Mouse (Mus musculus): ENCODE results near the gene Rmdn2. TPM values are rescaled to one million over a fixed set of nuclear protein-coding genes. Genes with fewer than 3 reads are reported as not detected.
A peak's percentile ranks its signal among the peaks of the same experiment; 100 is the strongest.

The Rmdn2 gene
- polyA plus RNA-seq, 1 experiment from 2014 or later, result 8.8 TPM

- 3% methylated on average over 9 of the region's 9 CpGs for WGBS
- Histone ChIP-seq H3K36me3 (no peaks in the 10 kb centered on the region), H3K4me1 (replicated peaks) (peaks cover 38% of the 10 kb centered on the region), H3K27ac (no peak overlapping the region), H3K27me3 (peaks cover 83% of the 10 kb centered on the region), H3K4me2 (peak overlapping the region; percentile 83; the same call in 1 of the 2 replicates), H3K9ac (no peak overlapping the region), H3K4me3 (peak overlapping the region; percentile 19; the same call in 1 of the 2 replicates), H3K9me3 (no peaks in the 10 kb centered on the region)
- no peak for ATAC-seq (ENCODE audit: low FRiP score)
Measured at GRCm38 (mm10) chr17:79712536-79712935, 100.9 kb downstream of the Rmdn2 start.

GRCm38 (mm10) chr17:79713276-79713642 is 101.6 kb downstream of the Rmdn2 start:
- Histone ChIP-seq H3K4me1 (replicated peaks) (peaks cover 38% of the 10 kb centered on the region), H3K9ac (peak overlapping the region; percentile 63), H3K36me3 (no peaks in the 10 kb centered on the region), H3K4me3 (peak overlapping the region; percentile 47), H3K27ac (no peak overlapping the region), H3K9me3 (no peaks in the 10 kb centered on the region), H3K4me2 (peak overlapping the region; percentile 83), H3K27me3 (peaks cover 80% of the 10 kb centered on the region)
- no peak for ATAC-seq (ENCODE audit: low FRiP score)
- 0% methylated on average over 24 of the region's 24 CpGs for WGBS

- no peaks in the 10 kb centered on the region for H3K9me3 ChIP-seq
- peaks cover 80% of the 10 kb centered on the region for H3K27me3 ChIP-seq
- H3K36me3 ChIP-seq, result no peaks in the 10 kb centered on the region
- ATAC-seq (ENCODE audit: low FRiP score), result peak; percentile 52; the same call in 1 of the 2 replicates
- peak overlapping the region; percentile 63 for H3K9ac ChIP-seq
- H3K27ac ChIP-seq, result no peak overlapping the region
- peak overlapping the region; percentile 47 for H3K4me3 ChIP-seq
- peak overlapping the region; percentile 83 for H3K4me2 ChIP-seq
- peaks cover 38% of the 10 kb centered on the region for H3K4me1 ChIP-seq (replicated peaks)
- WGBS, result under 1% methylated on average over 63 of the region's 63 CpGs
Measured at GRCm38 (mm10) chr17:79713643-79714367, 102.1 kb downstream of the Rmdn2 start.

- no peak for ATAC-seq (ENCODE audit: low FRiP score)
- H3K9ac ChIP-seq, result peak overlapping the region; percentile 70; the same call in 1 of the 2 replicates
- peaks cover 76% of the 10 kb centered on the region for H3K27me3 ChIP-seq
- under 1% methylated on average over 16 of the region's 16 CpGs for WGBS
- peak overlapping the region; percentile 47 for H3K4me3 ChIP-seq
- H3K9me3 ChIP-seq, result no peaks in the 10 kb centered on the region
- H3K36me3 ChIP-seq, result no peaks in the 10 kb centered on the region
- peaks cover 38% of the 10 kb centered on the region for H3K4me1 ChIP-seq (replicated peaks)
- no peak overlapping the region for H3K27ac ChIP-seq
- H3K4me2 ChIP-seq, result peak overlapping the region; percentile 83
Measured at GRCm38 (mm10) chr17:79714368-79714895, 102.8 kb downstream of the Rmdn2 start.

GRCm38 (mm10) chr17:79714931-79715637 is 103.4 kb downstream of the Rmdn2 start, which contains the start of gene Cyp1b1:
Gene Cyp1b1 (minus strand): TSS chr17:79715061.
- Histone ChIP-seq H3K9ac (peak within 1 kb of the TSS; percentile 70), H3K4me3 (peak within 1 kb of the TSS; percentile 47), H3K4me1 (replicated peaks) (peaks cover 38% of the 10 kb centered on the region), H3K27ac (no peak within 1 kb of the TSS), H3K4me2 (peak within 1 kb of the TSS; percentile 83), H3K27me3 (peaks cover 70% of the 10 kb centered on the region), H3K9me3 (no peaks in the 10 kb centered on the region), H3K36me3 (no peaks in the 10 kb centered on the region)
- ATAC-seq (ENCODE audit: low FRiP score), result peak; percentile 57
- under 1% methylated on average over 31 of the region's 31 CpGs for WGBS

GRCm38 (mm10) chr17:79715649-79716143 is 104.0 kb downstream of the Rmdn2 start:
- Histone ChIP-seq H3K4me1 (replicated peaks) (peaks cover 38% of the 10 kb centered on the region), H3K27me3 (peaks cover 64% of the 10 kb centered on the region), H3K4me3 (peak overlapping the region; percentile 47), H3K36me3 (no peaks in the 10 kb centered on the region), H3K4me2 (peak overlapping the region; percentile 83), H3K27ac (no peak overlapping the region), H3K9me3 (no peaks in the 10 kb centered on the region), H3K9ac (peak overlapping the region; percentile 70)
- ATAC-seq (ENCODE audit: low FRiP score), result peak; percentile 86
- WGBS, result under 1% methylated on average over 42 of the region's 42 CpGs

- Histone ChIP-seq H3K4me1 (replicated peaks) (peaks cover 5% of the 10 kb centered on the region; the same call in 1 of the 2 replicates), H3K4me2 (no peak overlapping the region), H3K36me3 (no peaks in the 10 kb centered on the region), H3K4me3 (no peak overlapping the region), H3K27ac (no peak overlapping the region), H3K27me3 (peaks cover 18% of the 10 kb centered on the region), H3K9ac (no peak overlapping the region), H3K9me3 (no peaks in the 10 kb centered on the region)
- 77% methylated on average over 7 of the region's 7 CpGs for whole genome bisulfite sequencing
- ATAC-seq (ENCODE audit: low FRiP score), result no peak
Measured at GRCm38 (mm10) chr17:79720681-79721080, 109.0 kb downstream of the Rmdn2 start.

- H3K27me3 ChIP-seq, result 0 out of 2 replicates have a peak, but pooled peaks cover 13% of the 10 kb centered on the region
- H3K9me3 ChIP-seq, result no peaks in the 10 kb centered on the region
- H3K4me1 ChIP-seq (replicated peaks), result peaks cover 11% of the 10 kb centered on the region
- H3K9ac ChIP-seq, result no peak overlapping the region
- H3K27ac ChIP-seq, result no peak overlapping the region
- no peak for ATAC-seq (ENCODE audit: low FRiP score)
- 86% methylated on average over 5 of the region's 5 CpGs for WGBS
- no peak overlapping the region for H3K4me2 ChIP-seq
- H3K36me3 ChIP-seq, result no peaks in the 10 kb centered on the region
- H3K4me3 ChIP-seq, result no peak overlapping the region
Measured at GRCm38 (mm10) chr17:79726613-79727012, 115.0 kb downstream of the Rmdn2 start.

- ATAC-seq (ENCODE audit: low FRiP score), result no peak
- Histone ChIP-seq H3K27me3 (0 out of 2 replicates have a peak, but pooled peaks cover 15% of the 10 kb centered on the region), H3K4me3 (no peak overlapping the region), H3K9me3 (no peaks in the 10 kb centered on the region), H3K4me2 (peak overlapping the region; percentile 25; the same call in 1 of the 2 replicates), H3K4me1 (replicated peaks) (peaks cover 11% of the 10 kb centered on the region), H3K9ac (no peak overlapping the region), H3K27ac (no peak overlapping the region), H3K36me3 (no peaks in the 10 kb centered on the region)
- 41% methylated on average over 14 of the region's 14 CpGs for WGBS
Measured at GRCm38 (mm10) chr17:79728053-79728584, 116.5 kb downstream of the Rmdn2 start.

- no peak overlapping the region for H3K27ac ChIP-seq
- 49% methylated on average over 16 of the region's 16 CpGs for WGBS
- no peak for ATAC-seq (ENCODE audit: low FRiP score)
- H3K4me2 ChIP-seq, result peak overlapping the region; percentile 25; the same call in 1 of the 2 replicates
- H3K4me3 ChIP-seq, result no peak overlapping the region
- peaks cover 11% of the 10 kb centered on the region for H3K4me1 ChIP-seq (replicated peaks)
- H3K9ac ChIP-seq, result no peak overlapping the region
- no peaks in the 10 kb centered on the region for H3K9me3 ChIP-seq
- H3K27me3 ChIP-seq, result 0 out of 2 replicates have a peak, but pooled peaks cover 15% of the 10 kb centered on the region
- H3K36me3 ChIP-seq, result no peaks in the 10 kb centered on the region
Measured at GRCm38 (mm10) chr17:79728585-79729503, 117.2 kb downstream of the Rmdn2 start.

- no peak overlapping the region for H3K9ac ChIP-seq
- ATAC-seq (ENCODE audit: low FRiP score), result no peak
Measured at GRCm38 (mm10) chr17:79730988-79731387, 119.3 kb downstream of the Rmdn2 start.

More at GRCm38 (mm10) chr17:79730988-79731387, 119.3 kb downstream of the Rmdn2 start:
- H3K27me3 ChIP-seq, result 0 out of 2 replicates have a peak, but pooled peaks cover 15% of the 10 kb centered on the region
- H3K9me3 ChIP-seq, result no peaks in the 10 kb centered on the region
- H3K36me3 ChIP-seq, result no peaks in the 10 kb centered on the region
- WGBS, result 82% methylated on average over 8 of the region's 8 CpGs
- H3K27ac ChIP-seq, result no peak overlapping the region
- H3K4me2 ChIP-seq, result no peak overlapping the region
- H3K4me3 ChIP-seq, result no peak overlapping the region
- H3K4me1 ChIP-seq (replicated peaks), result peaks cover 11% of the 10 kb centered on the region
